Mouse (Mus musculus): ENCODE data around the gene Mettl17. TPM values are rescaled to one million over a fixed set of nuclear protein-coding genes. Genes with fewer than 3 reads are reported as not detected.

The Mettl17 gene
- polyA plus RNA-seq, 1 experiment: 6.2 TPM

GRCm38 (mm10) chr14:51942236-51942635, 57.6 kb downstream of the Mettl17 start:
- Histone ChIP-seq H3K36me3 (replicated peaks; ENCODE audit: low read length) (no peaks in the 10 kb centered on the region), H3K4me1 (peaks cover 10% of the 10 kb centered on the region), H3K4me3 (replicated peaks) (no peak overlapping the region), H3K27me3 (replicated peaks) (peaks cover 1% of the 10 kb centered on the region), H3K9me3 (peaks cover 15% of the 10 kb centered on the region)
- TF ChIP-seq GATA1 (IDR thresholded peaks at IDR 0.05; ENCODE audit: borderline replicate concordance, low read length) (no peak), FLI1 (IDR thresholded peaks at IDR 0.05; ENCODE audit: low read length) (no peak)

Other genes with a start within 250 kb of the Mettl17 start
- gene Gm4181, start 249.2 kb upstream of the Mettl17 start, polyA plus RNA-seq (2012; ENCODE audit: insufficient read depth, low replicate concordance): not detected in 2 replicates
- not detected in 2 replicates for gene Gm17079, start 189.4 kb upstream of the Mettl17 start, polyA plus RNA-seq (2012; ENCODE audit: insufficient read depth, low replicate concordance)
- gene Gm5800, start 167.7 kb upstream of the Mettl17 start, polyA plus RNA-seq (2012; ENCODE audit: insufficient read depth, low replicate concordance): not detected in 2 replicates
- not detected in 2 replicates for gene Ang4, start 111.3 kb upstream of the Mettl17 start, polyA plus RNA-seq (2012; ENCODE audit: insufficient read depth, low replicate concordance)
- not detected in 2 replicates for gene AY358078, start 84.8 kb upstream of the Mettl17 start, polyA plus RNA-seq (2012; ENCODE audit: insufficient read depth, low replicate concordance)
- not detected in 2 replicates for gene Ear6, start 31.1 kb upstream of the Mettl17 start, polyA plus RNA-seq (2012; ENCODE audit: insufficient read depth, low replicate concordance)
- 0.89 TPM in 1 of 2 replicates, not detected in the other for gene Slc39a2, start 8.0 kb downstream of the Mettl17 start, polyA plus RNA-seq (2012; ENCODE audit: insufficient read depth, low replicate concordance)
- gene Ndrg2, start 29.3 kb downstream of the Mettl17 start, polyA plus RNA-seq (2012; ENCODE audit: insufficient read depth, low replicate concordance): 0.44 TPM in 1 of 2 replicates, not detected in the other
- gene Tppp2, start 33.6 kb downstream of the Mettl17 start, polyA plus RNA-seq (2012; ENCODE audit: insufficient read depth, low replicate concordance): not detected in 2 replicates
- gene Rnase13, start 37.9 kb downstream of the Mettl17 start, polyA plus RNA-seq (2012; ENCODE audit: insufficient read depth, low replicate concordance): not detected in 2 replicates
- 12.9 and 14.5 TPM in 2 replicates for gene Arhgef40, start 99.9 kb downstream of the Mettl17 start, polyA plus RNA-seq (2012; ENCODE audit: insufficient read depth, low replicate concordance)
- gene Tmem253, start 130.8 kb downstream of the Mettl17 start, polyA plus RNA-seq (2012; ENCODE audit: insufficient read depth, low replicate concordance): not detected in 2 replicates
- 50.3 and 65.2 TPM in 2 replicates for gene Zfp219, start 135.9 kb downstream of the Mettl17 start, polyA plus RNA-seq (2012; ENCODE audit: insufficient read depth, low replicate concordance)
- gene Olfr221, start 157.6 kb downstream of the Mettl17 start, polyA plus RNA-seq (2012; ENCODE audit: insufficient read depth, low replicate concordance): not detected in 2 replicates
- 1.1 and 32.3 TPM in 2 replicates for gene Hnrnpc, start 219.2 kb downstream of the Mettl17 start, polyA plus RNA-seq (2012; ENCODE audit: insufficient read depth, low replicate concordance)
- gene Rpgrip1, start 225.9 kb downstream of the Mettl17 start, polyA plus RNA-seq (2012; ENCODE audit: insufficient read depth, low replicate concordance): not detected in 2 replicates